Mouse (Mus musculus): Measurements from ENCODE around the gene Ttc36. TPM values are rescaled to one million over a fixed set of nuclear protein-coding genes. Genes with fewer than 3 reads are reported as not detected.
A peak's percentile ranks its signal among the peaks of the same experiment; 100 is the strongest.

Ttc36 gene
- polyA plus RNA-seq, 1 experiment from 2014 or later: 515 TPM

DNA sequence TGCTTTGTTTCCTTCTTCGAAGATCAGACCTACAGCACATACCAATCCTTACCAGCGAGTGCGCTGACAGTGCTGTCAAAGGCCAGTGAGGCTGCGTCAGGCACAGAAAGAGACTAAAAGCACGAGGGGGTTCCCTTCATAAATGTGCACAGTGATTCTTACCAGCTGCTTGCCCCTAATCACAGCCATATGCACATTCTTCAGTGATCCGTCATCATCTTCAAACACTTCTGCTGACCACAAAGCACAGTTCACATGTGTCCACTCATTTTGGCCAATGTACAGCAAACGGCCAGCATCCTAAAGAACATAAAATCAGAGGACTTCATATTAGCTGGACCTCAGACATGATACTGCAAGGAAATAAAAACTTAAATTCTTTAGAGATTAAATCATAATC, 23.8 kb upstream of the Ttc36 start:
- Histone ChIP-seq H3K4me2 (ENCODE audit: low read length) (no peak overlapping the region), H3K36me3 (ENCODE audit: insufficient read depth, low read length) (peaks cover 87% of the 10 kb centered on the region), H3K4me1 (replicated peaks; ENCODE audit: insufficient read depth, low read length) (no peaks in the 10 kb centered on the region), H3K9me3 (replicated peaks; ENCODE audit: low read length) (no peaks in the 10 kb centered on the region), H3K4me3 (replicated peaks; ENCODE audit: low read depth, low read length) (no peak overlapping the region), H3K27me3 (ENCODE audit: insufficient read depth, low read length) (no peaks in the 10 kb centered on the region), H3K27ac (no peak overlapping the region), H3K9ac (ENCODE audit: low read depth, low read length) (no peak overlapping the region)
- DNase-seq (ENCODE audit: low spot score) (peak; percentile 40), ATAC-seq (replicated peaks; ENCODE audit: low FRiP score, low read depth) (no peak)
- TF ChIP-seq CTCF (IDR thresholded peaks at IDR 0.05; ENCODE audit: low read depth): no peak
- 87% methylated on average over 7 of the region's 7 CpGs for WGBS

DNA sequence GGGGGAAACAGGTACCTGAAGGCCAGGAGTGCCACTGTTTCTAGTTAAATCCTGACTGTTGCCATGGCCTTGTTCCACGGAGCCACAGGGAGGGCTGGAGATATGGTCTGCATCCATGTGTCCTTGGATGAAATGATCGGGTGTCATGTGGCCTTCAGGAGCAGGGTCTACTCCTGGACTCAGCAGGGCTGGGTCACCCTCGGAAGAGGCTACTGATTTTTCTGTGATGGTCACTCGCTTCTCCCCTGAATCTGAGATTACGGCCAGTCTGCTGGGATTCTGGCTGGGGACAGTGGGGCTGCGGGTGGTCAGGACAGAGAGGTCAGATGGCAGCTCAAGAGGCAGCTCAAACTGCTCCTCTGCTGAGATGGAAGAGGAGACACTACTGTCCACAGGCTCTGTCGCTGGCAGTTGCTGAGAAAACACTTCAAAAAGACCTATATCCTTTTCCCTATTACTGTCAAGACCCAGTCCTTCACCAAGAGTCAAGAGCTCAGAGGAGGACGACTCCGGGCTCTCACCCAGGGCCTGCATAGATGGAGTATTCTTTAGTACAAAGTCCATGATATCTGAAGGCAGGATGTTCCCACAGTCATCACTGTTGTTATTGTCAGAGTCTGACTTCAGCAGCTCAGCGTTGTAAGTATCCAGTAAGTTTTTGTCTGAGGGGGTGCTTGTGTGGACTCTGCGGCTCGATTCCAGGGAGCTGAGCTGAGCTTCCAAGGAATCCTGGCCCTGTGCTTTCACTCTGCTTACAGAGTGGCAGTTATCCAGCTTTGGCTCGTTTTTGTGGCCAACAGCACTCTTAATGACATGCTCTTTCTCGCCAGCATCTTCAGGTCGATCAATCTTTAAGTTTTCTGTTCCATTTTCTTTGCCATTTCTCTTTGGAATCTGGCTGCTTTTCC, 17.3 kb upstream of the Ttc36 start:
- peaks cover 93% of the 10 kb centered on the region for H3K36me3 ChIP-seq (ENCODE audit: insufficient read depth, low read length)

DNA sequence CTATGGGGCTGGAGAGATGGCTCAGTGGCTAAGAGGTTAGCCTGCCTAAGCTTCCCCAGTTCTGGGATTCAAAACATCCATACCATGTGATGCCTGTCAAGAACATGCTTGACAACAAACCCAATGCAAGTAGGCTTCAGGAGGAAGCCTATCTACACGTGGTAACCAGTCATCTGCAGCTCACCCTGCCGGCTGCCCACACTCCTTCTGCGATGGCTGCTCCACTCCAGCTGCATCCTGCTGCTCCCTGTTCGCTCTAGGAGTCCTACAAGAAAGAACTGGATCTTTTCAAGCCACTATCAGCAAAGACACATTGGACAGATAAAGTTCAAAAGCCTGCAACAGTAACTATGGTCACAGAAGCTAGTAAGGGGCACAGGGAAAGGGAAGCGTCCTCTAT, 14.7 kb upstream of the Ttc36 start:
- no peak overlapping the region for H3K4me3 ChIP-seq (replicated peaks; ENCODE audit: low read depth, low read length)
- H3K27ac ChIP-seq: no peak overlapping the region
- 84% methylated on average over 5 of the region's 5 CpGs for WGBS
- no peak overlapping the region for H3K9ac ChIP-seq (ENCODE audit: low read depth, low read length)
- no peaks in the 10 kb centered on the region for H3K4me1 ChIP-seq (replicated peaks; ENCODE audit: insufficient read depth, low read length)
- ATAC-seq (replicated peaks; ENCODE audit: low FRiP score, low read depth) (no peak), DNase-seq (ENCODE audit: low spot score) (no peak)
- no peaks in the 10 kb centered on the region for H3K9me3 ChIP-seq (replicated peaks; ENCODE audit: low read length)
- H3K36me3 ChIP-seq (ENCODE audit: insufficient read depth, low read length): peaks cover 96% of the 10 kb centered on the region
- H3K4me2 ChIP-seq (ENCODE audit: low read length): no peak overlapping the region
- H3K27me3 ChIP-seq (ENCODE audit: insufficient read depth, low read length): no peaks in the 10 kb centered on the region
- TF ChIP-seq CTCF (IDR thresholded peaks at IDR 0.05; ENCODE audit: low read depth): no peak

More for the DNA sequence above, 17.3 kb upstream of the Ttc36 start:
- no peak overlapping the region for H3K27ac ChIP-seq
- no peak for TF ChIP-seq CTCF (IDR thresholded peaks at IDR 0.05; ENCODE audit: low read depth)
- no peaks in the 10 kb centered on the region for H3K27me3 ChIP-seq (ENCODE audit: insufficient read depth, low read length)
- DNase-seq (ENCODE audit: low spot score): no peak
- H3K4me2 ChIP-seq (ENCODE audit: low read length): no peak overlapping the region
- H3K4me3 ChIP-seq (replicated peaks; ENCODE audit: low read depth, low read length): no peak overlapping the region
- no peak overlapping the region for H3K9ac ChIP-seq (ENCODE audit: low read depth, low read length)
- ATAC-seq (replicated peaks; ENCODE audit: low FRiP score, low read depth): no peak
- no peaks in the 10 kb centered on the region for H3K4me1 ChIP-seq (replicated peaks; ENCODE audit: insufficient read depth, low read length)
- no peaks in the 10 kb centered on the region for H3K9me3 ChIP-seq (replicated peaks; ENCODE audit: low read length)
- WGBS: 88% methylated on average over 15 of the region's 15 CpGs

DNA sequence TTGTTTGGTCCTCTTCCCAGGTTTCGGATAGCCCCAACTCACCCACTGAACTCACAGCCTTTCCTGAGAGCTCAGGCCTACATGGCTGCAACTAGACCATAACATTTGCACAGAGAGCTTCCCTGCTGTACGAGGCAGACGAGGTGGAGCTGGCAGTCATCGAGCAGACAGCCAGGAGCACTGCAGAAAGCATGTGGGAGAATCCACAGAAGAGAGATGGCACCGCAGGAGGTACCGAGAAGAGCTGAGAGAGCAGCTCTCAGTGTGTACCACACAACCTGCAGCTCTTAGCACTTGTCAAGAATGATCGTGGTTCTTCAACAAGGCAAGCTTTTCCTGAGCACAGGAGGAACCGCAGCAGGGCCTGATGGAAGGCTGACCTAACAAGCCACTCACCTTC, 11.3 kb upstream of the Ttc36 start:
- Histone ChIP-seq H3K4me1 (replicated peaks; ENCODE audit: insufficient read depth, low read length) (no peaks in the 10 kb centered on the region), H3K4me3 (replicated peaks; ENCODE audit: low read depth, low read length) (no peak overlapping the region), H3K27ac (no peak overlapping the region), H3K27me3 (ENCODE audit: insufficient read depth, low read length) (no peaks in the 10 kb centered on the region), H3K36me3 (ENCODE audit: insufficient read depth, low read length) (peaks cover 95% of the 10 kb centered on the region), H3K9me3 (replicated peaks; ENCODE audit: low read length) (no peaks in the 10 kb centered on the region), H3K4me2 (ENCODE audit: low read length) (no peak overlapping the region), H3K9ac (ENCODE audit: low read depth, low read length) (no peak overlapping the region)
- no peak for TF ChIP-seq CTCF (IDR thresholded peaks at IDR 0.05; ENCODE audit: low read depth)
- DNase-seq (ENCODE audit: low spot score) (no peak), ATAC-seq (replicated peaks; ENCODE audit: low FRiP score, low read depth) (no peak)
- WGBS: 97% methylated on average over 8 of the region's 8 CpGs

DNA sequence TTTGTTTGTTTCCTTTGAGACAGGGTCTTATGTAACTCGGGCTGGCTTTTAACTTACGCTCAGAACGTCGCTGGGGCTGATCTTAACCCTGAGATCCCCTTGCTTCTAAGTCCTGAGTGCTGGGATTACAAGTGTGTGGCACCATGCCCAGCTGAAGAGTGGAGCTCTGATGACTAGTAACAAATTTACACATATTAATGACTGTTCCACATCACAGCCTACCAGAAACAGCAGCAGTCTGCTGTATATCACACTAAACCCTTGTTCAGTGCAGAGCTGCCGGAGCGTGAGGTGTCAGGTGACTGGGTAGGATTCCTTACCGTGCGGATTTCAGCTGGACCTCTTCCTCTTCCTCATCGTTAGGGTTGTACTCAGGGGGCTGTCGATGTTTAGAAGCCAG, 7.4 kb upstream of the Ttc36 start:
- Histone ChIP-seq H3K4me1 (replicated peaks; ENCODE audit: insufficient read depth, low read length) (no peaks in the 10 kb centered on the region), H3K27me3 (ENCODE audit: insufficient read depth, low read length) (no peaks in the 10 kb centered on the region), H3K4me3 (replicated peaks; ENCODE audit: low read depth, low read length) (no peak overlapping the region), H3K9ac (ENCODE audit: low read depth, low read length) (no peak overlapping the region), H3K27ac (peak overlapping the region; percentile 15; the same call in 1 of the 2 replicates), H3K36me3 (ENCODE audit: insufficient read depth, low read length) (peaks cover 90% of the 10 kb centered on the region), H3K4me2 (ENCODE audit: low read length) (no peak overlapping the region), H3K9me3 (replicated peaks; ENCODE audit: low read length) (no peaks in the 10 kb centered on the region)
- peak; percentile 39 for DNase-seq (ENCODE audit: low spot score)
- 54% methylated on average over 10 of the region's 10 CpGs for WGBS
- no peak for TF ChIP-seq CTCF (IDR thresholded peaks at IDR 0.05; ENCODE audit: low read depth)
- ATAC-seq (replicated peaks; ENCODE audit: low FRiP score, low read depth): peak; percentile 83

DNA sequence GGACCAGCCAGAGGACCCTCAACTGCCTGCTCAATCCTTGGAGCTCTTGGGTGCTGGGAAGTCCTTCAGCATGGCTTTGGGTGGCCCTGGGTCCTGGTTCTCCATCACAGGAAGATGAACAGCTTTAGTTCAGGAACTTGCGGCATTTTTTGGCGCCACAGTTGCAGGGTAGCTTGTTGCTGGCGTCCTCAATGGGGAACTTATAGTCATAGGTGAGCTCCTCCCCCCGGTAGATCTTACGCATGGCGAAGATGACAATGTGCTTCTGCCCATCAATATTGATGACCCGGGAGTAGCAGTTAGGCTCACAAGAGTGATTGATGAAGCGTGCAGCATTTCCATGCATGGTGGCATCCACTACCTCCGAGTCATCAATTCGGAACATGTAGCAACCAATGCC, 4.9 kb upstream of the Ttc36 start:
- ATAC-seq (replicated peaks; ENCODE audit: low FRiP score, low read depth): no peak
- no peak for DNase-seq (ENCODE audit: low spot score)
- H3K27me3 ChIP-seq (ENCODE audit: insufficient read depth, low read length): no peaks in the 10 kb centered on the region
- 89% methylated on average over 10 of the region's 10 CpGs for WGBS
- H3K36me3 ChIP-seq (ENCODE audit: insufficient read depth, low read length): peaks cover 67% of the 10 kb centered on the region
- H3K9ac ChIP-seq (ENCODE audit: low read depth, low read length): no peak overlapping the region
- H3K4me1 ChIP-seq (replicated peaks; ENCODE audit: insufficient read depth, low read length): no peaks in the 10 kb centered on the region; the same call in 1 of the 2 replicates
- no peaks in the 10 kb centered on the region for H3K9me3 ChIP-seq (replicated peaks; ENCODE audit: low read length)
- no peak overlapping the region for H3K27ac ChIP-seq
- H3K4me3 ChIP-seq (replicated peaks; ENCODE audit: low read depth, low read length): no peak overlapping the region
- H3K4me2 ChIP-seq (ENCODE audit: low read length): no peak overlapping the region
- no peak for TF ChIP-seq CTCF (IDR thresholded peaks at IDR 0.05; ENCODE audit: low read depth)
